Mouse (Mus musculus) stomach, postnatal 0 days (tissue): ENCODE measurements around the gene Tectb. TPM values are rescaled to one million over a fixed set of nuclear protein-coding genes. Genes with fewer than 3 reads are reported as not detected.

Experiments used
- ATAC-seq: fragments of 200-750 bp; cut with Nextera tagmentation; 2 replicates; pipeline ENCODE4 v1.8.0; 2017; ENCODE audit not compliant: low FRiP score, low TSS enrichment
- DNase-seq: peaks from one replicate; pipeline ENCODE4 v3.0.0-alpha.2; 2016; ENCODE audit warnings: low spot score
- H3K27ac ChIP-seq: fragments of 300-500 bp; sonication (generic); replicated peaks from 2 replicates; pipeline ENCODE4 v1.5.1; 2014; ENCODE audit warnings: mild to moderate bottlenecking, control low read depth
- H3K27me3 ChIP-seq: fragments of 300-500 bp; sonication (generic); 2 replicates; pipeline ENCODE4 v1.6.1; 2014; ENCODE audit warnings: low read length; ENCODE audit not compliant: control insufficient read depth, insufficient read depth
- H3K36me3 ChIP-seq: fragments of 300-500 bp; sonication (generic); 2 replicates; pipeline ENCODE4 v1.6.1; 2014; ENCODE audit warnings: low read length, mixed read lengths; ENCODE audit not compliant: control insufficient read depth, insufficient read depth
- H3K4me1 ChIP-seq: fragments of 300-500 bp; sonication (generic); replicated peaks from 2 replicates; pipeline ENCODE4 v1.6.1; 2014; ENCODE audit warnings: antibody characterized with exemption; ENCODE audit not compliant: control insufficient read depth, insufficient read depth
- H3K4me2 ChIP-seq: fragments of 300-500 bp; sonication (generic); replicated peaks from 2 replicates; pipeline ENCODE4 v1.6.1; 2014; ENCODE audit warnings: low read depth, mild to moderate bottlenecking, control low read depth, moderate library complexity
- H3K4me3 ChIP-seq: fragments of 300-500 bp; sonication (generic); 2 replicates; pipeline ENCODE4 v1.5.1; 2014; ENCODE audit warnings: low read depth, low read length, control low read depth
- H3K9ac ChIP-seq: fragments of 300-500 bp; sonication (generic); 2 replicates; pipeline ENCODE4 v1.6.1; 2014; ENCODE audit warnings: mild to moderate bottlenecking, low read length, control low read depth, mixed read lengths
- H3K9me3 ChIP-seq: fragments of 300-500 bp; sonication (generic); 2 replicates; pipeline ENCODE4 v1.6.1; 2016; ENCODE audit warnings: low read length; ENCODE audit not compliant: control insufficient read depth
- CTCF ChIP-seq: IDR thresholded peaks from 2 replicates; pipeline ENCODE4 v1.5.1; 2016; ENCODE audit warnings: antibody characterized with exemption, low read depth, mild to moderate bottlenecking, moderate library complexity
- EP300 ChIP-seq: optimal IDR thresholded peaks from 2 replicates; pipeline ENCODE3; 2016; ENCODE audit warnings: antibody characterized with exemption
- WGBS: fragments of 180-500 bp; shearing (Covaris S2); extraction: QIAGEN DNeasy Blood & Tissue Kit; methylation state at CpG from one replicate; pipeline ENCODE4 v1.1.7; 2014; 5-methylcytosine and 5-hydroxymethylcytosine counted together
- polyA plus RNA-seq: library from polyadenylated mRNA; unstranded; fragments of >200 nt; fragmentation: Nextera tagmentation; extraction: Ambion mirVana; gene quantifications from 2 replicates; pipeline ENCODE4 v1.2.1, GENCODE M21; 2015

The Tectb gene
- polyA plus RNA-seq, 1 experiment from 2014 or later: 0.23 TPM

GRCm38 (mm10) chr19:55137884-55138283, 42.6 kb upstream of the Tectb start:
- Histone ChIP-seq H3K9me3 (no peaks in the 10 kb centered on the region), H3K27ac (no peak overlapping the region), H3K4me3 (no peak overlapping the region), H3K4me2 (no peak overlapping the region), H3K36me3 (no peaks in the 10 kb centered on the region), H3K27me3 (no peaks in the 10 kb centered on the region), H3K9ac (no peak overlapping the region), H3K4me1 (no peaks in the 10 kb centered on the region; the same call in 1 of the 2 replicates)
- WGBS: 43% methylated on average over 7 of the region's 7 CpGs
- ATAC-seq (0 out of 2 replicates have a peak, but pooled peaks have one; percentile 41), DNase-seq (no peak)
- TF ChIP-seq CTCF: no peak
- TF ChIP-seq EP300: no peak

DNA sequence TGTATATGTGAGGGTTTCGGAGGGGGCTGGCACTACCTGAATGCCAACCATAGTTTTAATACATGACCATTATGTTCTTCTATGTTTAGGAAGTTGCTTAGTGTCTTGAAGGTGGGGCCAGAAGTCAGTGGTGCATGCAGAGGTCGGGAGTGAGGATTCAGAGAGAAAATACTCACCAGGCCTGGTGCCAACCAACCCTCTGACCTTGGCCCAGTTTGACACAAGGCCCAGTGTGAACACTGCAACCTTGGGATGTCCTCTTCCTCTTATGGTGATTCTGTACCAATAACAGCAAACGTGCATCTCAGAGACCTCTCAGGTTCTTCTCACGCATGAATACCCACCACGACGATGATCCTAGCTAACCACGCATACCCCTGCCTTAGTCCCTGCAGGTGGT, 42.0 kb upstream of the Tectb start:
- Histone ChIP-seq H3K9ac (no peak overlapping the region), H3K36me3 (no peaks in the 10 kb centered on the region), H3K4me3 (no peak overlapping the region), H3K27ac (no peak overlapping the region), H3K27me3 (no peaks in the 10 kb centered on the region), H3K4me1 (no peaks in the 10 kb centered on the region; the same call in 1 of the 2 replicates), H3K9me3 (no peaks in the 10 kb centered on the region), H3K4me2 (no peak overlapping the region)
- WGBS: 82% methylated on average over 7 of the region's 7 CpGs
- DNase-seq (no peak), ATAC-seq (no peak)
- TF ChIP-seq CTCF: no peak
- TF ChIP-seq EP300: no peak

- H3K27ac ChIP-seq: no peak overlapping the region
- no peaks in the 10 kb centered on the region; the same call in 1 of the 2 replicates for H3K4me1 ChIP-seq
- no peak overlapping the region for H3K4me3 ChIP-seq
- TF ChIP-seq EP300 (no peak), CTCF (no peak)
- 71% methylated on average over 7 of the region's 7 CpGs for WGBS
- H3K36me3 ChIP-seq: no peaks in the 10 kb centered on the region
- no peaks in the 10 kb centered on the region for H3K27me3 ChIP-seq
- DNase-seq: no peak
- no peak for ATAC-seq
- no peak overlapping the region for H3K4me2 ChIP-seq
- H3K9ac ChIP-seq: no peak overlapping the region
- no peaks in the 10 kb centered on the region for H3K9me3 ChIP-seq
Measured at GRCm38 (mm10) chr19:55139301-55139700, 41.2 kb upstream of the Tectb start.

DNA sequence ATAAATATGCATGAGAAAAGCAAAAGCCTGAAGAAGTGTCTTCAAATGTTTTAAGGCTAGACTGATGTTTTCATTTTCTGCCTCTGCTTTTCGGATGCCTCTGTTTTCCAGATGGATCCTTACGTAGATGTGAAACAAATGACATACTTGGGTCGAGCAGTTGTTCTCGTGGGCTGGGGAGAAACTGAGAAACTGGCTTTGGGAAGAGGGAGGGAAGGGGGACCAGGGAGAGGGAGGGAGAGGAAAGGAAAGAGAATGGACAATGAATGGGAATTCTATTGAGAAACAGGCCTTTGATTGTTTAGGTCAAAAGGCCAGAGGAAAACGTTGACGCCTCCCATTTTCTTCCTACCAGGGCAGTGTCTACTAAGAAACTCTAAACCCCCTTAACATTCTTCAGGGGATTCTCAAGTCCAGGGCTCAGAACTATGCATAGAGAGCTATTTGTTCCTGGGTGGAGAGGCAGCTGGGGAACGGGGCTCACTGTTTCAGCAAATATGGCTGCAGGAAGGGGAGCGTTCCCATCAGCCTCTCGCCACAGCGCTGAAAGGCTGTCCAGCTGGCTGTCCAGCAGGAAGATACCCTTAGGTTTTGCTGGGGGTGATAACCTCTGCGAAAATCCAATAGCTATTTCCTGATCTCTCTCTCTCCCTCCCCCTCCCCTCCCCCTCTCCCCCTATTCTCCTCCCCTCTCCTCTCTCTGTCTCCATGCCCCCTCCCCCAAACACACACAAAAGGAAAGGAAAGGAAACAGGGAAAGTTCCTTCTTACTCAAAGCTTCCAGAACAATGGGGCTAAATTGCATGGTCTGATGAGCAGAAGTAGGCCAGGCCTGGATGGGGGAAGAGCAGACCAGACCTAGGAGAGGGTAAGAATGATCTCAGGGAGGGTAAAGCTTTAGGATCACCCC, 36.9 kb upstream of the Tectb start:
- DNase-seq: no peak
- WGBS: 46% methylated on average over 11 of the region's 11 CpGs
- no peak overlapping the region for H3K27ac ChIP-seq

DNA sequence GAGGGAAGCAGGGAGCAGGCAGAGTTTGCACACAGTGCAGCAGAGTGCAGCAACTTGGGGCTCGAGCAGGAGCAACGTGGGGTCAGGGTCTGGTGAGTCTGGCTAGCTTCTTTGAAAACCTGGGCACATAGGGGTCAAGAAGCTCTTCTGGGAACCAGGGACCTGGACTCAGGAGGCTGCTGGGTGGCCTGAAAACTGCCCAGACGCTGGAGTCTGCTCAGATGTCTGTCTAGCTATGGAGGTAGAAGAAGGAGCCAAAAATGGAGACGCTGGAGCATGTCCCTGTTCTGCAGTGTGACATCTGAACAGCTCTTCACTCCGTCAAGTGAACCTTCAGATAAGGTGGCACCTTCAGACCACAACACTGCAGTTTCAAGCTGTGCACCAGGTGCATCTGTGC, 35.8 kb upstream of the Tectb start:
- ATAC-seq: no peak
- WGBS: 70% methylated on average over 5 of the region's 5 CpGs

More for the DNA sequence above, 36.9 kb upstream of the Tectb start:
- Histone ChIP-seq H3K4me1 (no peaks in the 10 kb centered on the region), H3K36me3 (no peaks in the 10 kb centered on the region), H3K4me3 (no peak overlapping the region), H3K9me3 (no peaks in the 10 kb centered on the region), H3K4me2 (no peak overlapping the region), H3K9ac (no peak overlapping the region), H3K27me3 (no peaks in the 10 kb centered on the region)
- ATAC-seq: no peak
- TF ChIP-seq EP300 (no peak), CTCF (no peak)

DNA sequence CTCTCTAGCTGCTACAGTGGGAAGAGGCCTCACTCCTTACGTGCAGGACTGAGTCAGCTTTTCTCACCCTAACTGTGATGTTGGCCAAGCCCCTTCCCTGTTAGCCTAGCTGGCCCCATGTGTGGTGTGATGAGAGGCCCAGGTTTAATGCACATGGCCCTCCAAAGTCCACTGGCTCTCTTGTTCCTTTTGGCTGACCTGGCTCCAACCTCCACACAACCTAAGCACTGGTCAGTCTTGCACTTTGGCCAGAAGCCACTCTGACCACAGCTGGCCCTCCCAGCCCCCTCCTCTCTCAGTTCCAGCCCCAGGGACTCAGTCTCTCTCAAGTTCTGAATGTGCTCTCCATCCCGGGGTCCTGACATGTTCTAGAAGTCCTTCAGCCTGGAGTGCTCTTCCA, 35.4 kb upstream of the Tectb start:
- no peak for ATAC-seq
- no peak overlapping the region for H3K4me3 ChIP-seq

More for the DNA sequence above, 35.8 kb upstream of the Tectb start:
- H3K27me3 ChIP-seq: no peaks in the 10 kb centered on the region
- no peak overlapping the region for H3K27ac ChIP-seq
- H3K9ac ChIP-seq: no peak overlapping the region
- H3K4me1 ChIP-seq: no peaks in the 10 kb centered on the region
- H3K4me2 ChIP-seq: no peak overlapping the region
- no peak for TF ChIP-seq EP300
- no peak for TF ChIP-seq CTCF
- DNase-seq: no peak
- H3K36me3 ChIP-seq: no peaks in the 10 kb centered on the region
- H3K9me3 ChIP-seq: no peaks in the 10 kb centered on the region
- H3K4me3 ChIP-seq: no peak overlapping the region

More for the DNA sequence above, 35.4 kb upstream of the Tectb start:
- Histone ChIP-seq H3K9ac (no peak overlapping the region), H3K4me1 (no peaks in the 10 kb centered on the region), H3K4me2 (no peak overlapping the region), H3K9me3 (no peaks in the 10 kb centered on the region), H3K27ac (no peak overlapping the region), H3K27me3 (no peaks in the 10 kb centered on the region), H3K36me3 (no peaks in the 10 kb centered on the region)
- TF ChIP-seq EP300 (no peak), CTCF (no peak)
- DNase-seq: no peak
- WGBS: 86% methylated on average over 2 of the region's 2 CpGs
